Mouse (Mus musculus): ENCODE results near the gene Ifitm10. TPM values are rescaled to one million over a fixed set of nuclear protein-coding genes. Genes with fewer than 3 reads are reported as not detected.

Ifitm10 gene
- total and polyA plus RNA-seq, 2 experiments from 2014 or later = 3.9 to 4.0 TPM

DNA sequence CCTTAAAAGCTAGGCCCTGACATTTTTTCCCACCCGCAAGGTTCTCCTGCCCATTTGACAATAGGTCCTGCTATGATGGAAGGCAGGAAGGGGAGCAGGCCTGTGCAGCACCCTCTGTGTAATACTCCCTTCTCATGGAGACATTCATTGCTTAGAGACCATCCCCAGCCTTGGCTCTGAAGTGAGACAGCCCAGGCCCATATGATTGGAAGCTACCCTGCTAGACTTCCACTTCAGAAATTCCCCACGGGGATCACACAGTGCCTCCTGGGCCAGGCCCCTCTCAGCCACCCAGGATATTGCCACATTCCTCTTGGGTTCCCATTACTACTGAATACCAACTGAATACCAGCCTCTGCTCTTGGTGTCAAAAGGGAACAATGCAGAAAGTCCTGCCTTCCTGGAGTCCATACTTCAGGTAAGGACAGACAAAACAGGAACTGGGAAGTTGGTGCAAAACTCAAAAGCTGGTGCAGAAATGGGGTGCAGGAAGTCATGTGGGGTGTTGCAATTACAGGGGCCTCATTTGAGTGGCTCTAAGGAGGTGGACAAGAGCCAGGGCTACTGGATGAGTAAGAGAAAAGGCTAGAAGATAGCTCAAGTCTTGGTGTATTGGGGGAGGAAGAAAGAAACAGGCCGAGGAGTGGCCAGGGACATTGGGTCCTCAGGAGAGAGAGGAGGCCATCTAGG lies 16.6 kb upstream of the Ifitm10 start:
- H3K27ac ChIP-seq (ENCODE audit: low read depth) = no peak overlapping the region
- WGBS = 77% methylated on average over 3 of the region's 3 CpGs
- ATAC-seq (ENCODE audit: insufficient read depth, low read depth) (no peak), DNase-seq (ENCODE audit: low spot score) (no peak)
- peaks cover 14% of the 10 kb centered on the region for H3K4me1 ChIP-seq (ENCODE audit: control insufficient read depth, insufficient read depth)
- no peak overlapping the region for H3K4me2 ChIP-seq (ENCODE audit: low read depth, low read length)
- peaks cover 7% of the 10 kb centered on the region for H3K36me3 ChIP-seq (replicated peaks; ENCODE audit: control insufficient read depth, insufficient read depth, low read length)
- H3K9me3 ChIP-seq (replicated peaks; ENCODE audit: control insufficient read depth, low read length) = no peaks in the 10 kb centered on the region
- H3K4me3 ChIP-seq (ENCODE audit: low read depth, low read length) = no peak overlapping the region
- TF ChIP-seq EP300 (IDR thresholded peaks at IDR 0.05; ENCODE audit: low read depth) (no peak), CTCF (IDR thresholded peaks at IDR 0.05; ENCODE audit: low read depth) (no peak)
- no peak overlapping the region for H3K9ac ChIP-seq (replicated peaks; ENCODE audit: low read depth, low read length)
- H3K27me3 ChIP-seq (ENCODE audit: control insufficient read depth, insufficient read depth, low read length) = no peaks in the 10 kb centered on the region

DNA sequence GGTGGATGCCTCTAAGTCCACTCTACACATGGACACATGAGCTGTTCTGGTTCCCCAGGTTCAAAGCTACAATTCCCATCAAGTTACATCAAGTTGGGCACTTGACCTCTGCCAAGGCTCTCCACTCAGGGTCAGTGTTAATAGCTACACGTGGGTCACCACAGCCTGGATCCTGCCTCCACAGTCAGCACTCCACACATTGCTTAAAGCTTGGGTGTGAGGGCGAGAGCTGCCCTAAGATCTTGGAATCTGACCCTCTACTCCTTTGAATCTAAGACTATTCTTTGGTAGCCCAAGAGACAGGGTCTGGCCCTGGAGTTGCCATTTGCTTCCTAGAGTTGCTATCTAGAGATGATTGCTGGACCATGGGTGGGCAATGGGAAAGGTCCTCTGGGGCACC lies 15.2 kb upstream of the Ifitm10 start:
- ATAC-seq (ENCODE audit: insufficient read depth, low read depth) (no peak), DNase-seq (ENCODE audit: low spot score) (no peak)
- Histone ChIP-seq H3K4me1 (ENCODE audit: control insufficient read depth, insufficient read depth) (peaks cover 14% of the 10 kb centered on the region), H3K4me3 (ENCODE audit: low read depth, low read length) (no peak overlapping the region), H3K27ac (ENCODE audit: low read depth) (0 out of 2 replicates have a peak overlapping the region, but pooled peaks have one; percentile 92), H3K36me3 (replicated peaks; ENCODE audit: control insufficient read depth, insufficient read depth, low read length) (peaks cover 20% of the 10 kb centered on the region), H3K27me3 (ENCODE audit: control insufficient read depth, insufficient read depth, low read length) (no peaks in the 10 kb centered on the region), H3K4me2 (ENCODE audit: low read depth, low read length) (no peak overlapping the region), H3K9me3 (replicated peaks; ENCODE audit: control insufficient read depth, low read length) (no peaks in the 10 kb centered on the region), H3K9ac (replicated peaks; ENCODE audit: low read depth, low read length) (no peak overlapping the region)
- no peak for TF ChIP-seq EP300 (IDR thresholded peaks at IDR 0.05; ENCODE audit: low read depth)
- TF ChIP-seq CTCF (IDR thresholded peaks at IDR 0.05; ENCODE audit: low read depth) = no peak
- WGBS = 92% methylated on average over 2 of the region's 2 CpGs

DNA sequence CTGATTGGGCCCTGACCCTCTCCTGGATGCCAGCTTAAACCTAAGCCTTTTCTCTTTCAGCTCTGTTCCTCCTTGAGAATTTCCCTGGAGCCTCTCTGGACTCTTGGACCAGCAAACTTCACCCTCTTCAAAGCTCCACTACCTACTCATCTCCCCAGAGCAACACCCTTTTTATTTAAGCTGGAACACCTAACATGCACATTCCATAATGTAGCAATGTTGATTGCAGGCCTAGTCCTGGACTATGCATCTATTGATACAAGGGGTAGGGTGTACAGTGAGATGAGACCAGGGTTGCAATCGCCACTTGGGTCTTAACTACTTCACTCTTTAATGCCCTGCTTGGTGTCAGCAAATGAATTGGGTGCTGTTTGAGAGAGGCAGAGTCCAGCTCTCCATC lies 14.6 kb upstream of the Ifitm10 start:
- no peak overlapping the region for H3K9ac ChIP-seq (replicated peaks; ENCODE audit: low read depth, low read length)
- H3K4me1 ChIP-seq (ENCODE audit: control insufficient read depth, insufficient read depth) = peaks cover 14% of the 10 kb centered on the region
- ATAC-seq (ENCODE audit: insufficient read depth, low read depth) (no peak), DNase-seq (ENCODE audit: low spot score) (no peak)
- H3K27ac ChIP-seq (ENCODE audit: low read depth) = peak overlapping the region; percentile 92
- H3K36me3 ChIP-seq (replicated peaks; ENCODE audit: control insufficient read depth, insufficient read depth, low read length) = peaks cover 26% of the 10 kb centered on the region
- no peaks in the 10 kb centered on the region for H3K27me3 ChIP-seq (ENCODE audit: control insufficient read depth, insufficient read depth, low read length)
- WGBS = 87% methylated on average over 1 of the region's 1 CpGs
- no peaks in the 10 kb centered on the region for H3K9me3 ChIP-seq (replicated peaks; ENCODE audit: control insufficient read depth, low read length)
- H3K4me2 ChIP-seq (ENCODE audit: low read depth, low read length) = peak overlapping the region; percentile 87; the same call in 1 of the 2 replicates
- TF ChIP-seq CTCF (IDR thresholded peaks at IDR 0.05; ENCODE audit: low read depth) = no peak
- no peak for TF ChIP-seq EP300 (IDR thresholded peaks at IDR 0.05; ENCODE audit: low read depth)
- H3K4me3 ChIP-seq (ENCODE audit: low read depth, low read length) = peak overlapping the region; percentile 77

DNA sequence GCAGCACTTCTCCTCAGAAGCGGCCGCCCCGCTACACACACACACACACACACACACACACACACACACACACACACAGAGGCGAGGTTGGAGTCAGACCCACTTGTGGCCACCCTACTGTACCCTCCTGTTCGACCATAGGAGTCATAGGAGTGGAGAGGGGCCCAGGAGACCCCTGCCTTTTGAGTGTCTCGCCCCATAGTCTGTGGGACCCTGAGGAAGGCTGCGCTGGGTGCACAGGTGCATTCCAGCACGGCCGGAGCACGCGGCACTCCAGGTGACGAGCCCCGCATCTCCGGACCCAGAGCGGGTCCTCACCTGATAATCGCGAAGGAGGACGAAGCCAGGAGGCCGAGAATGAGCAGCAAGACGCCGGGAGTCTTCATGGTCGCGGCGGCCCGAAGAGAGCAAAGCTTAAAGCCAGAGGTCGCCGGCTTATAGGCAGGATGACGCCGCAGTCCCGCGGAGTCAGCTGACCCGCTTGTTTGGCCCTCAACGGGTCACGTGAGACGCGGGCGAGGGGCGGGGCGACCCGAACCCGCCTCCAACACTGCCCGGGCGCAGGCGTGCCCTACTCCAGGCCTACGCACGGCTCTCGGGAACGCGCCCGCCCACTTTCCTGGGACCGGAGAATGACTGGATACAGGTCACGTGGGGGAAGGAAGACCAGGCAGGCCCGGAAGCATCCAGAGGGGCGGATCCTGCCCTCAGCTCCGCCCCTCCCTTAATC lies 14.0 kb upstream of the Ifitm10 start, which contains the start of gene Ctsd:
Gene Ctsd, minus strand, starts transcription at position 620 of the 730 bp plus-strand sequence.
- peaks cover 32% of the 10 kb centered on the region for H3K36me3 ChIP-seq (replicated peaks; ENCODE audit: control insufficient read depth, insufficient read depth, low read length)

GRCm38 (mm10) chr7:142386621-142387201 lies 13.2 kb upstream of the Ifitm10 start:
- peak overlapping the region; percentile 87 for H3K4me2 ChIP-seq (ENCODE audit: low read depth, low read length)
- TF ChIP-seq CTCF (IDR thresholded peaks at IDR 0.05; ENCODE audit: low read depth) (no peak), EP300 (IDR thresholded peaks at IDR 0.05; ENCODE audit: low read depth) (no peak)
- H3K36me3 ChIP-seq (replicated peaks; ENCODE audit: control insufficient read depth, insufficient read depth, low read length) = peaks cover 41% of the 10 kb centered on the region
- DNase-seq (ENCODE audit: low spot score) (no peak), ATAC-seq (ENCODE audit: insufficient read depth, low read depth) (peak; percentile 7; the same call in 1 of the 2 replicates)
- H3K27ac ChIP-seq (ENCODE audit: low read depth) = peak overlapping the region; percentile 92
- H3K4me3 ChIP-seq (ENCODE audit: low read depth, low read length) = peak overlapping the region; percentile 77
- H3K27me3 ChIP-seq (ENCODE audit: control insufficient read depth, insufficient read depth, low read length) = no peaks in the 10 kb centered on the region
- H3K9me3 ChIP-seq (replicated peaks; ENCODE audit: control insufficient read depth, low read length) = no peaks in the 10 kb centered on the region
- peak overlapping the region; percentile 87 for H3K9ac ChIP-seq (replicated peaks; ENCODE audit: low read depth, low read length)
- peaks cover 14% of the 10 kb centered on the region for H3K4me1 ChIP-seq (ENCODE audit: control insufficient read depth, insufficient read depth)
- 23% methylated on average over 6 of the region's 6 CpGs for WGBS

More for the DNA sequence above, 14.0 kb upstream of the Ifitm10 start, which contains the start of gene Ctsd:
- no peak for TF ChIP-seq EP300 (IDR thresholded peaks at IDR 0.05; ENCODE audit: low read depth)
- no peak for TF ChIP-seq CTCF (IDR thresholded peaks at IDR 0.05; ENCODE audit: low read depth)
- Histone ChIP-seq H3K27ac (ENCODE audit: low read depth) (peak within 1 kb of the TSS; percentile 92), H3K9me3 (replicated peaks; ENCODE audit: control insufficient read depth, low read length) (no peaks in the 10 kb centered on the region), H3K4me3 (ENCODE audit: low read depth, low read length) (peak within 1 kb of the TSS; percentile 77), H3K9ac (replicated peaks; ENCODE audit: low read depth, low read length) (peak within 1 kb of the TSS; percentile 87), H3K27me3 (ENCODE audit: control insufficient read depth, insufficient read depth, low read length) (no peaks in the 10 kb centered on the region), H3K4me1 (ENCODE audit: control insufficient read depth, insufficient read depth) (peaks cover 14% of the 10 kb centered on the region), H3K4me2 (ENCODE audit: low read depth, low read length) (peak within 1 kb of the TSS; percentile 87)
- under 1% methylated on average over 50 of the region's 55 CpGs for WGBS
- ATAC-seq (ENCODE audit: insufficient read depth, low read depth) = peak; percentile 96
- peak; percentile 98 for DNase-seq (ENCODE audit: low spot score)

All from heart, postnatal 0 days (tissue).